Mouse (Mus musculus) brain, embryonic 14.5 days (tissue): ENCODE measurements around the gene Auts2.

Source experiments
- CTCF ChIP-seq: fragments of 200-500 bp; IDR thresholded peaks from 2 replicates; pipeline ENCODE4 v1.5.1; 2012; ENCODE audit warnings: inconsistent platforms, mild to moderate bottlenecking, moderate library complexity, borderline replicate concordance; ENCODE audit not compliant: insufficient read depth, insufficient read length; ENCODE audit errors: extremely low read depth
- POLR2A ChIP-seq: fragments of 200-500 bp; IDR thresholded peaks from 2 replicates; pipeline ENCODE4 v1.6.1; 2012; ENCODE audit warnings: mild to moderate bottlenecking, inconsistent platforms, borderline replicate concordance; ENCODE audit not compliant: poor library complexity, insufficient read depth, insufficient read length, severe bottlenecking; ENCODE audit errors: extremely low read depth

GRCm38 (mm10) chr5:131492535-131492934 lies 1050.6 kb downstream of the Auts2 start:
- no peak for TF ChIP-seq POLR2A
- peak; percentile 42; the same call in 1 of the 2 replicates for TF ChIP-seq CTCF
